Comparison of ENCODE assay signal across 18 mouse cellular contexts in the genomic region with DNA sequence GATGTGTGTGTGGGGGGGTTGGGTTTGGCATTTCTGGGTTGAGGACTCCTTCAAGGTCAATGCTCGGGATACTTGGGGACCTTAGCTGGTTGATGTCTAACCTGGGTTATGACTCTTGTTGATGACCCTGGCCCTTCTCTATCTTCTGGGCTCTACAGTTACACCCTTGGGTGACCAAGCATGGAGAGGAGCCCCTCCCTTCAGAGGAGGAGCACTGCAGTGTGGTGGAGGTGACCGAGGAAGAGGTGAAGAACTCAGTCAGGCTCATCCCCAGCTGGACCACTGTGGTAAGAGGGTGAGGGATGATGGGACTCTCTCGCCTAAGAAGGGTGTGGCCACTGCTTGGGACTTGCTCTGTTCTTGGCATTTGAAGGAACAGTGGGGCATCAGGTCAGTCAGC. TPM values are rescaled to one million over a fixed set of nuclear protein-coding genes. Genes with fewer than 3 reads are reported as not detected.
DNase-seq lines count a peak whose midpoint lies in the region; ATAC-seq and TF ChIP-seq lines count a peak whose summit lies in the region.
"Had no signal": no experiment of that assay in that cellular context is flagged by ENCODE, and none has a peak within 500 bp of the region (broad histone marks: within the 10 kb centered on the region; RNA-seq: fewer than 3 reads in every experiment).

No protein-coding gene starts in this region.

- no peak for TF ChIP-seq RAD21 in CH12.LX (IDR thresholded peaks at IDR 0.05; ENCODE audit: low read depth, low read length)

- no peak overlapping the region for H3K27ac ChIP-seq in kidney, embryonic 16.5 days (ENCODE audit: low read length)
- H3K27ac ChIP-seq in CH12.LX (ENCODE audit: insufficient read depth, low read depth): no peak overlapping the region
- H3K27ac ChIP-seq: forebrain, embryonic 13.5 days; gastrocnemius, adult 2 months; hindbrain, embryonic 15.5 days had no signal

- H3K27me3 ChIP-seq in kidney, embryonic 16.5 days (ENCODE audit: insufficient read depth, low read length): no peaks in the 10 kb centered on the region
- no peaks in the 10 kb centered on the region for H3K27me3 ChIP-seq in CH12.LX (replicated peaks)
- H3K27me3 ChIP-seq: forebrain, embryonic 13.5 days; hindbrain, embryonic 15.5 days; Patski had no signal

- no peak overlapping the region for H3K4me3 ChIP-seq in kidney, embryonic 16.5 days (ENCODE audit: low read length)
- H3K4me3 ChIP-seq in CH12.LX (replicated peaks in 1 of 3; ENCODE audit: low read depth in 2 of 3, low read length in 2 of 3, poor library complexity in 1 of 3): no peak overlapping the region
- H3K4me3 ChIP-seq: forebrain, embryonic 13.5 days; gastrocnemius, adult 2 months; heart, embryonic 12.5 days; hindbrain, embryonic 15.5 days had no signal

- no peak overlapping the region for H3K9ac ChIP-seq in kidney, embryonic 16.5 days (replicated peaks; ENCODE audit: low read length)
- no peak overlapping the region for H3K9ac ChIP-seq in CH12.LX (ENCODE audit: insufficient read depth, low read depth)
- H3K9ac ChIP-seq: forebrain, embryonic 13.5 days; forebrain, postnatal 0 days; heart, embryonic 12.5 days; hindbrain, embryonic 15.5 days had no signal

- H3K4me2 ChIP-seq in kidney, embryonic 16.5 days (replicated peaks; ENCODE audit: low read depth, low read length): no peak overlapping the region
- no peak overlapping the region for H3K4me2 ChIP-seq in CH12.LX (ENCODE audit: insufficient read depth, low read depth, poor library complexity, severe bottlenecking)
- H3K4me2 ChIP-seq: forebrain, embryonic 13.5 days; heart, embryonic 12.5 days; hindbrain, embryonic 15.5 days had no signal

- TF ChIP-seq EP300 in CH12.LX (IDR thresholded peaks at IDR 0.05; ENCODE audit: low read length): no peak

- H3K9me3 ChIP-seq in kidney, embryonic 16.5 days (ENCODE audit: low read length): no peaks in the 10 kb centered on the region
- H3K9me3 ChIP-seq in CH12.LX (replicated peaks; ENCODE audit: low read length): no peaks in the 10 kb centered on the region
- H3K9me3 ChIP-seq: forebrain, embryonic 13.5 days; heart, embryonic 12.5 days; hindbrain, embryonic 15.5 days had no signal

- no peaks in the 10 kb centered on the region for H3K36me3 ChIP-seq in kidney, embryonic 16.5 days (ENCODE audit: insufficient read depth, low read length)
- peaks cover 21 to 65% of the 10 kb centered on the region in 2 experiments for H3K36me3 ChIP-seq in CH12.LX (replicated peaks in 1 of 2; ENCODE audit: control insufficient read depth in 1 of 2, insufficient read depth in 1 of 2, low read length in 1 of 2)
- H3K36me3 ChIP-seq: heart, embryonic 12.5 days had no signal

- 71% methylated on average over 3 of the region's 3 CpGs for WGBS in kidney, embryonic 16.5 days

- in situ Hi-C loops in CH12.LX (cut with MboI; ENCODE audit: low pct_ligation_motif_present, low pct_unique_long_range_greater_than_20kb, low sequenced_read_pairs): no loop called here

- 0 out of 2 replicates have a peak, but pooled peaks have one; percentile 19 for ATAC-seq in kidney, embryonic 16.5 days (ENCODE audit: low FRiP score, low TSS enrichment)
- ATAC-seq: activated CD4-positive, CD25-positive, alpha-beta regulatory T cell, adult 4 months; CD4-positive, CD25-positive, alpha-beta regulatory T cell, adult 4 months; forebrain, embryonic 13.5 days; forebrain, postnatal 0 days had no signal

- H3K79me2 ChIP-seq in CH12.LX (replicated peaks; ENCODE audit: control insufficient read depth, extremely low read depth, insufficient read depth, poor library complexity, severe bottlenecking): no peaks in the 10 kb centered on the region

- TF ChIP-seq CTCF in CH12.LX (conservative IDR thresholded peaks at IDR 0.05 in 1 of 2, IDR thresholded peaks at IDR 0.05 in 1 of 2; ENCODE audit: low read depth in 2 of 2, low read length in 2 of 2): no peak

- TF ChIP-seq POLR2A in CH12.LX (IDR thresholded peaks at IDR 0.05; ENCODE audit: low read depth, low read length): no peak

- 0 out of 2 replicates have a peak, but pooled peaks cover 7% of the 10 kb centered on the region for H3K4me1 ChIP-seq in kidney, embryonic 16.5 days (ENCODE audit: insufficient read depth, low read length)
- H3K4me1 ChIP-seq in CH12.LX (ENCODE audit: control insufficient read depth in 1 of 2, insufficient read depth in 2 of 2): peaks cover 26 to 39% of the 10 kb centered on the region in 2 experiments
- H3K4me1 ChIP-seq: forebrain, embryonic 13.5 days; hindbrain, embryonic 15.5 days had no signal

- DNase-seq in kidney, adult 11 months: peak; percentile 39
- DNase-seq in kidney, postnatal 4 days: no peak
- DNase-seq in kidney, postnatal 14 days: no peak
- peak; percentile 52 for DNase-seq in CH12.LX (ENCODE audit: extremely low read depth)
- no peak for DNase-seq in frontal cortex, adult 2 months (ENCODE audit: extremely low spot score in 1 of 2, low spot score in 1 of 2)
- DNase-seq: B cell, adult 2 months; cerebellum, adult 18-20 months; cerebellum, postnatal 14 days; forebrain, postnatal 0 days; gastrocnemius, adult 2 months; gastrocnemius, postnatal 25 days had no signal

- dilution Hi-C loops in CH12.LX (cut with MboI; ENCODE audit: extremely low pct_ligation_motif_present, extremely low pct_unique_long_range_greater_than_20kb, low sequenced_read_pairs): no loop called here

TF ChIP-seq in CH12.LX, 34 proteins besides CTCF, POLR2A, EP300 and RAD21:
- TF ChIP-seq PAX5 (IDR thresholded peaks at IDR 0.05; ENCODE audit: low read length) (no peak), ETS1 (conservative IDR thresholded peaks at IDR 0.05; ENCODE audit: low read depth, low read length) (peak; percentile 37; the same call in 1 of the 2 replicates), MXI1 (IDR thresholded peaks at IDR 0.05; ENCODE audit: low read depth, low read length) (no peak), MAZ (IDR thresholded peaks at IDR 0.05; ENCODE audit: low read depth, low read length) (peak; percentile 69; the same call in 1 of the 2 replicates), USF1 (IDR thresholded peaks at IDR 0.05; ENCODE audit: low read depth, low read length) (no peak), CHD1 (IDR thresholded peaks at IDR 0.05; ENCODE audit: low read depth, low read length) (no peak), KAT2A (IDR thresholded peaks at IDR 0.05; ENCODE audit: insufficient replicate concordance, low read length) (no peak), HCFC1 (IDR thresholded peaks at IDR 0.05; ENCODE audit: low read depth, low read length) (no peak), MEF2A (IDR thresholded peaks at IDR 0.05; ENCODE audit: borderline replicate concordance, low read depth, low read length) (no peak)

RNA-seq across cellular contexts. Expression of gene Ncbp3, which starts 9.9 kb away (rescaled TPM):
- polyA plus RNA-seq in kidney, embryonic 16.5 days (2015; fragmentation: Nextera tagmentation; extraction: Ambion mirVana): 11.1 and 12.7 TPM in 2 replicates
- total RNA-seq in CH12.LX (2012; rRNA removed) (12.1 and 13.0 TPM in 2 replicates), CH12.LX (2014; rRNA removed) (11.9 and 12.1 TPM in 2 replicates)
- 13.9 and 15.0 TPM in 2 replicates for polyA plus RNA-seq in CH12.LX (2012; ENCODE audit: insufficient read length, low read depth)
- 7.5 and 7.7 TPM in 2 replicates for polyA plus RNA-seq in frontal cortex, adult 2 months (2012; rRNA removed)

RNA-seq across cellular contexts. Expression of gene Camkk1, which starts 18.9 kb away (rescaled TPM):
- 7.4 and 7.7 TPM in 2 replicates for polyA plus RNA-seq in kidney, embryonic 16.5 days (2015; fragmentation: Nextera tagmentation; extraction: Ambion mirVana)
- total RNA-seq in CH12.LX (2012; rRNA removed): 8.2 and 9.1 TPM in 2 replicates
- total RNA-seq in CH12.LX (2014; rRNA removed): 5.1 and 6.8 TPM in 2 replicates
- 5.0 and 5.4 TPM in 2 replicates for polyA plus RNA-seq in CH12.LX (2012; ENCODE audit: insufficient read length, low read depth)
- polyA plus RNA-seq in frontal cortex, adult 2 months (2012; rRNA removed): 65.4 and 65.7 TPM in 2 replicates

RNA-seq across cellular contexts. Expression of gene P2rx1, which starts 38.8 kb away (rescaled TPM):
- 1.7 and 3.1 TPM in 2 replicates for polyA plus RNA-seq in kidney, embryonic 16.5 days (2015; fragmentation: Nextera tagmentation; extraction: Ambion mirVana)
- total RNA-seq in CH12.LX (2012; rRNA removed) (12.3 and 21.5 TPM in 2 replicates), CH12.LX (2014; rRNA removed) (15.9 and 18.9 TPM in 2 replicates)
- polyA plus RNA-seq in CH12.LX (2012; ENCODE audit: insufficient read length, low read depth): 22.8 and 23.3 TPM in 2 replicates
- 0.53 and 0.54 TPM in 2 replicates for polyA plus RNA-seq in frontal cortex, adult 2 months (2012; rRNA removed)
- polyA plus RNA-seq: Patski had no signal

RNA-seq across cellular contexts. Expression of gene Itgae, which starts 52.7 kb away (rescaled TPM):
- 0.24 and 0.44 TPM in 2 replicates for polyA plus RNA-seq in kidney, embryonic 16.5 days (2015; fragmentation: Nextera tagmentation; extraction: Ambion mirVana)
- total RNA-seq in CH12.LX (2012; rRNA removed) (0.21 TPM in 2 replicates), CH12.LX (2014; rRNA removed) (0.17 and 0.27 TPM in 2 replicates)
- polyA plus RNA-seq in CH12.LX (2012; ENCODE audit: insufficient read length, low read depth): 0.26 and 0.37 TPM in 2 replicates
- polyA plus RNA-seq in frontal cortex, adult 2 months (2012; rRNA removed): 0.17 and 0.18 TPM in 2 replicates

Comparison
In these comparisons a context has a peak if more than half of its experiments do, and no peak if none do; other contexts are left out.
1. DNase-seq: peak in kidney, adult 11 months (single experiment) and CH12.LX (single experiment); none in kidney, postnatal 4 days (0 of 2), kidney, postnatal 14 days (single experiment) and frontal cortex, adult 2 months (0 of 2).